Mouse (Mus musculus): ENCODE measurements around the gene Nrcam. TPM values are rescaled to one million over a fixed set of nuclear protein-coding genes. Genes with fewer than 3 reads are reported as not detected.

Nrcam gene
- polyA plus RNA-seq, 1 experiment = 0.71 TPM

- H3K27me3 ChIP-seq (ENCODE audit: control insufficient read depth, insufficient read depth, insufficient read length) = no peaks in the 10 kb centered on the region
- no peak overlapping the region for H3K4me2 ChIP-seq (ENCODE audit: low read depth)
- H3K4me3 ChIP-seq = no peak overlapping the region
- H3K36me3 ChIP-seq (ENCODE audit: control insufficient read depth, insufficient read depth) = no peaks in the 10 kb centered on the region
- no peak for TF ChIP-seq E2F4 (IDR thresholded peaks at IDR 0.05; ENCODE audit: insufficient read depth)
- TF ChIP-seq MYOD1 (IDR thresholded peaks at IDR 0.05; ENCODE audit: control insufficient read depth in 1 of 3, insufficient read length in 2 of 3, low read depth in 2 of 3) = no peak
- TF ChIP-seq POLR2A (IDR thresholded peaks at IDR 0.05; ENCODE audit: insufficient read length, low read depth) = no peak
- TF ChIP-seq CEBPB (IDR thresholded peaks at IDR 0.05; ENCODE audit: insufficient read depth, poor library complexity, severe bottlenecking) = no peak
- no peak for TF ChIP-seq REST (IDR thresholded peaks at IDR 0.05; ENCODE audit: insufficient read depth, insufficient read length)
- TF ChIP-seq TCF12 (IDR thresholded peaks at IDR 0.05; ENCODE audit: insufficient read depth, poor library complexity, severe bottlenecking) = no peak
- TF ChIP-seq POLR2AphosphoS2 (IDR thresholded peaks at IDR 0.05; ENCODE audit: insufficient read length, low read depth) = no peak
- TF ChIP-seq MAX (IDR thresholded peaks at IDR 0.05; ENCODE audit: low read depth) = no peak
- no peak for TF ChIP-seq SRF (IDR thresholded peaks at IDR 0.05; ENCODE audit: control insufficient read depth, insufficient read length, low read depth)
- no peak for TF ChIP-seq TCF3 (IDR thresholded peaks at IDR 0.05; ENCODE audit: insufficient read length, low read depth)
- TF ChIP-seq USF1 (IDR thresholded peaks at IDR 0.05; ENCODE audit: low read depth) = no peak
- TF ChIP-seq MYOG (IDR thresholded peaks at IDR 0.05; ENCODE audit: control insufficient read depth in 1 of 3, insufficient read depth in 1 of 3, insufficient read length in 2 of 3, low read depth in 2 of 3) = no peak
- no peaks in the 10 kb centered on the region for H3K79me2 ChIP-seq (ENCODE audit: control insufficient read depth, insufficient read depth)
- no peak overlapping the region for H3ac ChIP-seq (ENCODE audit: control insufficient read depth, insufficient read length)
Observed at GRCm38 (mm10) chr12:44388220-44388619, 59.5 kb downstream of the Nrcam start.

GRCm38 (mm10) chr12:44390391-44391137 lies 61.9 kb downstream of the Nrcam start:
- no peak overlapping the region for H3K4me3 ChIP-seq
- TF ChIP-seq TCF12 (IDR thresholded peaks at IDR 0.05; ENCODE audit: insufficient read depth, poor library complexity, severe bottlenecking) = no peak
- H3K79me2 ChIP-seq (ENCODE audit: control insufficient read depth, insufficient read depth) = no peaks in the 10 kb centered on the region
- H3K36me3 ChIP-seq (ENCODE audit: control insufficient read depth, insufficient read depth) = no peaks in the 10 kb centered on the region
- no peak overlapping the region for H3ac ChIP-seq (ENCODE audit: control insufficient read depth, insufficient read length)
- H3K4me2 ChIP-seq (ENCODE audit: low read depth) = no peak overlapping the region
- no peaks in the 10 kb centered on the region for H3K27me3 ChIP-seq (ENCODE audit: control insufficient read depth, insufficient read depth, insufficient read length)

- TF ChIP-seq USF1 (IDR thresholded peaks at IDR 0.05; ENCODE audit: low read depth) = no peak
- no peak for TF ChIP-seq TCF3 (IDR thresholded peaks at IDR 0.05; ENCODE audit: insufficient read length, low read depth)
- Histone ChIP-seq H3K4me2 (ENCODE audit: low read depth) (no peak overlapping the region), H3K27me3 (ENCODE audit: control insufficient read depth, insufficient read depth, insufficient read length) (no peaks in the 10 kb centered on the region), H3K4me3 (no peak overlapping the region), H3K79me2 (ENCODE audit: control insufficient read depth, insufficient read depth) (no peaks in the 10 kb centered on the region), H3K36me3 (ENCODE audit: control insufficient read depth, insufficient read depth) (no peaks in the 10 kb centered on the region), H3ac (ENCODE audit: control insufficient read depth, insufficient read length) (no peak overlapping the region)
Observed at GRCm38 (mm10) chr12:44394901-44395300, 66.2 kb downstream of the Nrcam start.

GRCm38 (mm10) chr12:44397782-44398181 lies 69.1 kb downstream of the Nrcam start:
- H3ac ChIP-seq (ENCODE audit: control insufficient read depth, insufficient read length) = no peak overlapping the region
- no peaks in the 10 kb centered on the region for H3K79me2 ChIP-seq (ENCODE audit: control insufficient read depth, insufficient read depth)
- H3K27me3 ChIP-seq (ENCODE audit: control insufficient read depth, insufficient read depth, insufficient read length) = no peaks in the 10 kb centered on the region
- TF ChIP-seq REST (IDR thresholded peaks at IDR 0.05; ENCODE audit: insufficient read depth, insufficient read length) (no peak), TCF12 (IDR thresholded peaks at IDR 0.05; ENCODE audit: insufficient read depth, poor library complexity, severe bottlenecking) (no peak), MAX (IDR thresholded peaks at IDR 0.05; ENCODE audit: low read depth) (no peak), MYOG (IDR thresholded peaks at IDR 0.05; ENCODE audit: control insufficient read depth in 1 of 3, insufficient read depth in 1 of 3, insufficient read length in 2 of 3, low read depth in 2 of 3) (no peak), MYOD1 (IDR thresholded peaks at IDR 0.05; ENCODE audit: control insufficient read depth in 1 of 3, insufficient read length in 2 of 3, low read depth in 2 of 3) (no peak), SRF (IDR thresholded peaks at IDR 0.05; ENCODE audit: control insufficient read depth, insufficient read length, low read depth) (no peak), POLR2AphosphoS2 (IDR thresholded peaks at IDR 0.05; ENCODE audit: insufficient read length, low read depth) (no peak)
- H3K4me3 ChIP-seq = no peak overlapping the region
- no peak overlapping the region for H3K4me2 ChIP-seq (ENCODE audit: low read depth)
- no peaks in the 10 kb centered on the region for H3K36me3 ChIP-seq (ENCODE audit: control insufficient read depth, insufficient read depth)

GRCm38 (mm10) chr12:44402134-44402533 lies 73.4 kb downstream of the Nrcam start:
- no peaks in the 10 kb centered on the region for H3K36me3 ChIP-seq (ENCODE audit: control insufficient read depth, insufficient read depth)
- no peak overlapping the region for H3ac ChIP-seq (ENCODE audit: control insufficient read depth, insufficient read length)
- H3K27me3 ChIP-seq (ENCODE audit: control insufficient read depth, insufficient read depth, insufficient read length) = no peaks in the 10 kb centered on the region
- TF ChIP-seq MAX (IDR thresholded peaks at IDR 0.05; ENCODE audit: low read depth) (no peak), MYOG (IDR thresholded peaks at IDR 0.05; ENCODE audit: control insufficient read depth in 1 of 3, insufficient read depth in 1 of 3, insufficient read length in 2 of 3, low read depth in 2 of 3) (no peak), TCF3 (IDR thresholded peaks at IDR 0.05; ENCODE audit: insufficient read length, low read depth) (no peak), USF1 (IDR thresholded peaks at IDR 0.05; ENCODE audit: low read depth) (no peak), E2F4 (IDR thresholded peaks at IDR 0.05; ENCODE audit: insufficient read depth) (no peak)
- no peak overlapping the region for H3K4me2 ChIP-seq (ENCODE audit: low read depth)
- no peak overlapping the region for H3K4me3 ChIP-seq
- H3K79me2 ChIP-seq (ENCODE audit: control insufficient read depth, insufficient read depth) = no peaks in the 10 kb centered on the region
